Mouse (Mus musculus): Measurements from ENCODE around the gene L3hypdh. TPM values are rescaled to one million over a fixed set of nuclear protein-coding genes. Genes with fewer than 3 reads are reported as not detected.

The L3hypdh gene
- total and polyA plus RNA-seq, 2 experiments from 2014 or later: 15.7 to 18.0 TPM

GRCm38 (mm10) chr12:72104027-72104426 lies 18.8 kb upstream of the L3hypdh start:
- no peak for ATAC-seq (ENCODE audit: insufficient read depth, low read depth)
- H3K4me2 ChIP-seq (ENCODE audit: low read depth, low read length): no peak overlapping the region
- no peak overlapping the region for H3K4me3 ChIP-seq (ENCODE audit: low read depth, low read length)
- H3K36me3 ChIP-seq (replicated peaks; ENCODE audit: control insufficient read depth, insufficient read depth, low read length): peaks cover 24% of the 10 kb centered on the region
- H3K27ac ChIP-seq (ENCODE audit: low read depth): no peak overlapping the region
- no peak for TF ChIP-seq EP300 (IDR thresholded peaks at IDR 0.05; ENCODE audit: low read depth)
- no peak for TF ChIP-seq CTCF (IDR thresholded peaks at IDR 0.05; ENCODE audit: low read depth)
- no peaks in the 10 kb centered on the region for H3K9me3 ChIP-seq (replicated peaks; ENCODE audit: control insufficient read depth, low read length)
- no peaks in the 10 kb centered on the region for H3K4me1 ChIP-seq (ENCODE audit: control insufficient read depth, insufficient read depth)
- 77% methylated on average over 5 of the region's 5 CpGs for WGBS
- no peak overlapping the region for H3K9ac ChIP-seq (replicated peaks; ENCODE audit: low read depth, low read length)
- no peak for DNase-seq (ENCODE audit: low spot score)
- no peaks in the 10 kb centered on the region for H3K27me3 ChIP-seq (ENCODE audit: control insufficient read depth, insufficient read depth, low read length)

GRCm38 (mm10) chr12:72102776-72103175 lies 17.5 kb upstream of the L3hypdh start:
- Histone ChIP-seq H3K27ac (ENCODE audit: low read depth) (no peak overlapping the region), H3K9me3 (replicated peaks; ENCODE audit: control insufficient read depth, low read length) (no peaks in the 10 kb centered on the region), H3K4me2 (ENCODE audit: low read depth, low read length) (no peak overlapping the region), H3K36me3 (replicated peaks; ENCODE audit: control insufficient read depth, insufficient read depth, low read length) (peaks cover 31% of the 10 kb centered on the region), H3K4me3 (ENCODE audit: low read depth, low read length) (no peak overlapping the region), H3K9ac (replicated peaks; ENCODE audit: low read depth, low read length) (no peak overlapping the region), H3K27me3 (ENCODE audit: control insufficient read depth, insufficient read depth, low read length) (no peaks in the 10 kb centered on the region), H3K4me1 (ENCODE audit: control insufficient read depth, insufficient read depth) (no peaks in the 10 kb centered on the region)
- ATAC-seq (ENCODE audit: insufficient read depth, low read depth) (no peak), DNase-seq (ENCODE audit: low spot score) (no peak)
- TF ChIP-seq EP300 (IDR thresholded peaks at IDR 0.05; ENCODE audit: low read depth) (no peak), CTCF (IDR thresholded peaks at IDR 0.05; ENCODE audit: low read depth) (no peak)
- 81% methylated on average over 6 of the region's 6 CpGs for WGBS

GRCm38 (mm10) chr12:72096966-72097365 lies 11.7 kb upstream of the L3hypdh start:
- 93% methylated on average over 8 of the region's 8 CpGs for WGBS
- ATAC-seq (ENCODE audit: insufficient read depth, low read depth) (no peak), DNase-seq (ENCODE audit: low spot score) (no peak)
- Histone ChIP-seq H3K27ac (ENCODE audit: low read depth) (no peak overlapping the region), H3K36me3 (replicated peaks; ENCODE audit: control insufficient read depth, insufficient read depth, low read length) (peaks cover 83% of the 10 kb centered on the region), H3K4me2 (ENCODE audit: low read depth, low read length) (no peak overlapping the region), H3K4me1 (ENCODE audit: control insufficient read depth, insufficient read depth) (no peaks in the 10 kb centered on the region), H3K4me3 (ENCODE audit: low read depth, low read length) (no peak overlapping the region), H3K27me3 (ENCODE audit: control insufficient read depth, insufficient read depth, low read length) (no peaks in the 10 kb centered on the region), H3K9ac (replicated peaks; ENCODE audit: low read depth, low read length) (no peak overlapping the region), H3K9me3 (replicated peaks; ENCODE audit: control insufficient read depth, low read length) (no peaks in the 10 kb centered on the region)
- TF ChIP-seq EP300 (IDR thresholded peaks at IDR 0.05; ENCODE audit: low read depth): no peak
- TF ChIP-seq CTCF (IDR thresholded peaks at IDR 0.05; ENCODE audit: low read depth): no peak

- TF ChIP-seq EP300 (IDR thresholded peaks at IDR 0.05; ENCODE audit: low read depth): no peak
- no peak for TF ChIP-seq CTCF (IDR thresholded peaks at IDR 0.05; ENCODE audit: low read depth)
- DNase-seq (ENCODE audit: low spot score) (no peak), ATAC-seq (ENCODE audit: insufficient read depth, low read depth) (no peak)
- H3K4me3 ChIP-seq (ENCODE audit: low read depth, low read length): no peak overlapping the region
- H3K9ac ChIP-seq (replicated peaks; ENCODE audit: low read depth, low read length): no peak overlapping the region
- H3K27me3 ChIP-seq (ENCODE audit: control insufficient read depth, insufficient read depth, low read length): no peaks in the 10 kb centered on the region
- peaks cover 38% of the 10 kb centered on the region for H3K36me3 ChIP-seq (replicated peaks; ENCODE audit: control insufficient read depth, insufficient read depth, low read length)
- 84% methylated on average over 4 of the region's 4 CpGs for WGBS
- 0 out of 2 replicates have a peak, but pooled peaks cover 11% of the 10 kb centered on the region for H3K4me1 ChIP-seq (ENCODE audit: control insufficient read depth, insufficient read depth)
- no peak overlapping the region for H3K4me2 ChIP-seq (ENCODE audit: low read depth, low read length)
- H3K9me3 ChIP-seq (replicated peaks; ENCODE audit: control insufficient read depth, low read length): no peaks in the 10 kb centered on the region
- no peak overlapping the region for H3K27ac ChIP-seq (ENCODE audit: low read depth)
These were observed 4.6 kb upstream of the L3hypdh start for GRCm38 (mm10) chr12:72089802-72090201.

- Histone ChIP-seq H3K27ac (ENCODE audit: low read depth) (peak overlapping the region; percentile 97), H3K4me2 (ENCODE audit: low read depth, low read length) (peak overlapping the region; percentile 75), H3K4me1 (ENCODE audit: control insufficient read depth, insufficient read depth) (peaks cover 15% of the 10 kb centered on the region; the same call in 1 of the 2 replicates), H3K27me3 (ENCODE audit: control insufficient read depth, insufficient read depth, low read length) (no peaks in the 10 kb centered on the region), H3K36me3 (replicated peaks; ENCODE audit: control insufficient read depth, insufficient read depth, low read length) (peaks cover 6% of the 10 kb centered on the region), H3K4me3 (ENCODE audit: low read depth, low read length) (peak overlapping the region; percentile 71), H3K9me3 (replicated peaks; ENCODE audit: control insufficient read depth, low read length) (no peaks in the 10 kb centered on the region), H3K9ac (replicated peaks; ENCODE audit: low read depth, low read length) (peak overlapping the region; percentile 75)
- 1% methylated on average over 18 of the region's 18 CpGs for WGBS
- TF ChIP-seq EP300 (IDR thresholded peaks at IDR 0.05; ENCODE audit: low read depth): no peak
- no peak for TF ChIP-seq CTCF (IDR thresholded peaks at IDR 0.05; ENCODE audit: low read depth)
- ATAC-seq (ENCODE audit: insufficient read depth, low read depth) (peak; percentile 10), DNase-seq (ENCODE audit: low spot score) (peak; percentile 50)
These were observed 1.1 kb upstream of the L3hypdh start for GRCm38 (mm10) chr12:72086166-72086825.

GRCm38 (mm10) chr12:72085024-72085328 lies 263 bp downstream of the L3hypdh start:
- H3K4me1 ChIP-seq (ENCODE audit: control insufficient read depth, insufficient read depth): peaks cover 15% of the 10 kb centered on the region; the same call in 1 of the 2 replicates
- 0 out of 2 replicates have a peak, but pooled peaks have one; percentile 6 for TF ChIP-seq EP300 (IDR thresholded peaks at IDR 0.05; ENCODE audit: low read depth)
- TF ChIP-seq CTCF (IDR thresholded peaks at IDR 0.05; ENCODE audit: low read depth): no peak
- peak; percentile 20 for ATAC-seq (ENCODE audit: insufficient read depth, low read depth)

More at GRCm38 (mm10) chr12:72085024-72085328, 263 bp downstream of the L3hypdh start:
- peak overlapping the region; percentile 75 for H3K4me2 ChIP-seq (ENCODE audit: low read depth, low read length)
- no peaks in the 10 kb centered on the region for H3K27me3 ChIP-seq (ENCODE audit: control insufficient read depth, insufficient read depth, low read length)
- peak overlapping the region; percentile 97 for H3K27ac ChIP-seq (ENCODE audit: low read depth)
- no peak for DNase-seq (ENCODE audit: low spot score)
- H3K9ac ChIP-seq (replicated peaks; ENCODE audit: low read depth, low read length): peak overlapping the region; percentile 60
- no peaks in the 10 kb centered on the region for H3K9me3 ChIP-seq (replicated peaks; ENCODE audit: control insufficient read depth, low read length)
- peak overlapping the region; percentile 71 for H3K4me3 ChIP-seq (ENCODE audit: low read depth, low read length)
- WGBS: under 1% methylated on average over 31 of the region's 31 CpGs
- H3K36me3 ChIP-seq (replicated peaks; ENCODE audit: control insufficient read depth, insufficient read depth, low read length): no peaks in the 10 kb centered on the region
